Mouse (Mus musculus): Measurements from ENCODE around the gene Olfr1204.

Olfr1204 gene

GRCm38 (mm10) chr2:88848992-88849391 lies at the start of gene Olfr1204:
Gene Olfr1204, plus strand, starts transcription at chr2:88849292.
- DNase-seq, result no peak

DNA sequence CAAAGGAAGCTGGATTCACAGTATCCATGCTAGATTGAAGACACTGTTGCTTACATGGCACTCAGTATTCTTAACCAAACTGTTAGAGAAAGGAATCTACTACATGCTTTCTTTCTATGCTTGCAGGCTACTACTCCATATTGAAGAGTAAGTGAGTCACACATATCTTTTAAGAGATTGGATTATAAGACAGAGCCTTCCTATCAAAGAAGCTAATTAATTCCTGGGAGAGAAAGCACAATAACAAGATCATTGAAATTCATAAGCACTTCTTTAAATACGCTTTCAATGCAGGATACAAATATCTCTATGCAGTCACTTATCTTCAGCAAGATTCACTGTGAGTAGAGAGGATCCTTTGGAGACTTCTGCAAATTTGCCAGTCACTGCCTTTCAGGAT lies 34.9 kb upstream of the Olfr1204 start, which contains the start of gene Olfr1202:
Gene Olfr1202 (plus strand): TSS at position 301 of the 400 bp plus-strand sequence.
- no peak for DNase-seq

DNA sequence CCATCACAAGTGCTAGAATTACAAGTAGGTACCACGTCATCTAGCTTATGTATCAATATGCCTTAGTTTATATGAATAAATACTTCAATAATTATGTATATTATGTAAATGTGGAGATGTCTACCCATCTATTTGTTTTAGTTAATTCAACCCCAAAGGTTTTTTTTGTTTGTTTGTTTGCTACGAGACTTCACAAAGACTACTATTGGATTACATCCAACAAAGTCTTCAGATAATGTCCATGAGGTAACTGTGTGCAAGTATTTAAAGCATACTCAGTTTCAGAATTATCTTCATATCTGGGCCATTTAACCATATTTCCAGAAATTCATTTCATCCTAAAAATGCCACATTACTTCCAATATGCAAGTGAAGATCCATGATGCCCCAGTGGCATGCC lies 19.7 kb upstream of the Olfr1204 start, which contains the start of gene Olfr1205:
Gene Olfr1205 (plus strand): TSS at position 301 of the 400 bp plus-strand sequence.
- DNase-seq, result no peak

- no peak for DNase-seq
Observed at GRCm38 (mm10) chr2:88838477-88838876, 10.6 kb upstream of the Olfr1204 start.

DNA sequence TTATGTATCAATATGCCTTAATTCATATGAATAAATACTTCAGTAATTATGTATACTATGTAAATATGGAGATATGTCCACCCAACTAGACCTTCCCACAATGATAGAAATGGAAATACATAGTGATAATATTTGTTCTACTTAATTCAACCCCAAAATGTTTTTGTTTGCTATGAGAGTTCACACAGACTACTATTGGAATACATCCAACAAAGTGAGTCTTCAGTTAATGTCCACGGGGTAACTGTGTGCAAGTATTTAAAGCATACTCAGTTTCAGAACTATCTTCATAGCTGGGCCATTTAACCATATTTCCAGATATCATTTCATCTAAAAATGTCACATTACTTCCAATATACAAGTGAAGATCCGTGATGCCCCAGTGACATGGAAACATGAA lies 13.8 kb downstream of the Olfr1204 start, which contains the start of gene Olfr1206:
Gene Olfr1206 (plus strand): TSS at position 301 of the 400 bp plus-strand sequence.
- no peak for DNase-seq

GRCm38 (mm10) chr2:88902211-88902610 lies 53.1 kb downstream of the Olfr1204 start, which contains the start of gene Olfr1208:
Gene Olfr1208, minus strand, starts transcription at chr2:88902311.
- no peak for DNase-seq

All from kidney, adult 9 months (tissue).